Mouse (Mus musculus) testis, adult 2 months (tissue): ENCODE measurements around the gene Rngtt.

Source experiments
- CTCF ChIP-seq: fragments of 200-500 bp; IDR thresholded peaks from 2 replicates; pipeline ENCODE4 v1.5.1; 2012; ENCODE audit warnings: low read depth, mild to moderate bottlenecking, inconsistent platforms, low read length, moderate library complexity; ENCODE audit not compliant: control insufficient read depth, insufficient read depth, insufficient replicate concordance
- POLR2A ChIP-seq: fragments of 200-500 bp; IDR thresholded peaks from 2 replicates; pipeline ENCODE4 v1.6.1; 2012; ENCODE audit warnings: low read depth, mild to moderate bottlenecking, inconsistent platforms, low read length, moderate library complexity; ENCODE audit not compliant: control insufficient read depth

GRCm38 (mm10) chr4:33491108-33491507 is 181.0 kb downstream of the Rngtt start:
- TF ChIP-seq POLR2A = no peak
- TF ChIP-seq CTCF = no peak
